Mouse (Mus musculus): ENCODE results near the gene E2f7. TPM values are rescaled to one million over a fixed set of nuclear protein-coding genes. Genes with fewer than 3 reads are reported as not detected.

Gene E2f7
- polyA plus RNA-seq, 1 experiment, result not detected

- Histone ChIP-seq H3K4me3 (ENCODE audit: insufficient read depth, low read depth, low read length) (no peak overlapping the region), H3K27ac (replicated peaks; ENCODE audit: low read depth, low read length) (no peak overlapping the region), H3K4me1 (ENCODE audit: control insufficient read depth, insufficient read depth, insufficient read length, low read length) (no peaks in the 10 kb centered on the region)
These were observed 50.1 kb downstream of the E2f7 start for GRCm38 (mm10) chr10:110795206-110795796.

GRCm38 (mm10) chr10:110801296-110801695, 56.1 kb downstream of the E2f7 start:
- H3K27ac ChIP-seq (replicated peaks; ENCODE audit: low read depth, low read length), result no peak overlapping the region
- H3K4me3 ChIP-seq (ENCODE audit: insufficient read depth, low read depth, low read length), result no peak overlapping the region

GRCm38 (mm10) chr10:110804279-110805024, 59.2 kb downstream of the E2f7 start:
- Histone ChIP-seq H3K4me3 (ENCODE audit: insufficient read depth, low read depth, low read length) (no peak overlapping the region), H3K27ac (replicated peaks; ENCODE audit: low read depth, low read length) (no peak overlapping the region), H3K4me1 (ENCODE audit: control insufficient read depth, insufficient read depth, insufficient read length, low read length) (no peaks in the 10 kb centered on the region)

More at GRCm38 (mm10) chr10:110801296-110801695, 56.1 kb downstream of the E2f7 start:
- no peaks in the 10 kb centered on the region for H3K4me1 ChIP-seq (ENCODE audit: control insufficient read depth, insufficient read depth, insufficient read length, low read length)

- no peak overlapping the region for H3K4me3 ChIP-seq (ENCODE audit: insufficient read depth, low read depth, low read length)
- H3K27ac ChIP-seq (replicated peaks; ENCODE audit: low read depth, low read length), result no peak overlapping the region
- no peaks in the 10 kb centered on the region for H3K4me1 ChIP-seq (ENCODE audit: control insufficient read depth, insufficient read depth, insufficient read length, low read length)
These were observed 59.9 kb downstream of the E2f7 start for GRCm38 (mm10) chr10:110805025-110805740.

GRCm38 (mm10) chr10:110806471-110806870, 61.2 kb downstream of the E2f7 start:
- no peak overlapping the region for H3K4me3 ChIP-seq (ENCODE audit: insufficient read depth, low read depth, low read length)

GRCm38 (mm10) chr10:110810528-110810927, 65.3 kb downstream of the E2f7 start:
- no peak overlapping the region for H3K27ac ChIP-seq (replicated peaks; ENCODE audit: low read depth, low read length)
- H3K4me1 ChIP-seq (ENCODE audit: control insufficient read depth, insufficient read depth, insufficient read length, low read length), result no peaks in the 10 kb centered on the region

More at GRCm38 (mm10) chr10:110806471-110806870, 61.2 kb downstream of the E2f7 start:
- H3K27ac ChIP-seq (replicated peaks; ENCODE audit: low read depth, low read length), result no peak overlapping the region
- H3K4me1 ChIP-seq (ENCODE audit: control insufficient read depth, insufficient read depth, insufficient read length, low read length), result no peaks in the 10 kb centered on the region

GRCm38 (mm10) chr10:110811209-110811861, 66.1 kb downstream of the E2f7 start:
- Histone ChIP-seq H3K27ac (replicated peaks; ENCODE audit: low read depth, low read length) (no peak overlapping the region), H3K4me3 (ENCODE audit: insufficient read depth, low read depth, low read length) (no peak overlapping the region), H3K4me1 (ENCODE audit: control insufficient read depth, insufficient read depth, insufficient read length, low read length) (no peaks in the 10 kb centered on the region)

More at GRCm38 (mm10) chr10:110810528-110810927, 65.3 kb downstream of the E2f7 start:
- H3K4me3 ChIP-seq (ENCODE audit: insufficient read depth, low read depth, low read length), result no peak overlapping the region

- no peaks in the 10 kb centered on the region for H3K4me1 ChIP-seq (ENCODE audit: control insufficient read depth, insufficient read depth, insufficient read length, low read length)
- no peak overlapping the region for H3K27ac ChIP-seq (replicated peaks; ENCODE audit: low read depth, low read length)
- H3K4me3 ChIP-seq (ENCODE audit: insufficient read depth, low read depth, low read length), result no peak overlapping the region
These were observed 66.6 kb downstream of the E2f7 start for GRCm38 (mm10) chr10:110811862-110812225.

- Histone ChIP-seq H3K4me1 (ENCODE audit: control insufficient read depth, insufficient read depth, insufficient read length, low read length) (no peaks in the 10 kb centered on the region), H3K27ac (replicated peaks; ENCODE audit: low read depth, low read length) (no peak overlapping the region), H3K4me3 (ENCODE audit: insufficient read depth, low read depth, low read length) (no peak overlapping the region)
These were observed 75.9 kb downstream of the E2f7 start for GRCm38 (mm10) chr10:110821139-110821538.

GRCm38 (mm10) chr10:110821692-110822091, 76.5 kb downstream of the E2f7 start:
- Histone ChIP-seq H3K4me3 (ENCODE audit: insufficient read depth, low read depth, low read length) (no peak overlapping the region), H3K27ac (replicated peaks; ENCODE audit: low read depth, low read length) (no peak overlapping the region), H3K4me1 (ENCODE audit: control insufficient read depth, insufficient read depth, insufficient read length, low read length) (no peaks in the 10 kb centered on the region)

- H3K4me3 ChIP-seq (ENCODE audit: insufficient read depth, low read depth, low read length), result no peak overlapping the region
- no peak overlapping the region for H3K27ac ChIP-seq (replicated peaks; ENCODE audit: low read depth, low read length)
- no peaks in the 10 kb centered on the region for H3K4me1 ChIP-seq (ENCODE audit: control insufficient read depth, insufficient read depth, insufficient read length, low read length)
These were observed 87.1 kb downstream of the E2f7 start for GRCm38 (mm10) chr10:110832336-110832735.

- Histone ChIP-seq H3K27ac (replicated peaks; ENCODE audit: low read depth, low read length) (no peak overlapping the region), H3K4me1 (ENCODE audit: control insufficient read depth, insufficient read depth, insufficient read length, low read length) (no peaks in the 10 kb centered on the region), H3K4me3 (ENCODE audit: insufficient read depth, low read depth, low read length) (no peak overlapping the region)
These were observed 90.0 kb downstream of the E2f7 start for GRCm38 (mm10) chr10:110835115-110835806.
